In the genomic region with DNA sequence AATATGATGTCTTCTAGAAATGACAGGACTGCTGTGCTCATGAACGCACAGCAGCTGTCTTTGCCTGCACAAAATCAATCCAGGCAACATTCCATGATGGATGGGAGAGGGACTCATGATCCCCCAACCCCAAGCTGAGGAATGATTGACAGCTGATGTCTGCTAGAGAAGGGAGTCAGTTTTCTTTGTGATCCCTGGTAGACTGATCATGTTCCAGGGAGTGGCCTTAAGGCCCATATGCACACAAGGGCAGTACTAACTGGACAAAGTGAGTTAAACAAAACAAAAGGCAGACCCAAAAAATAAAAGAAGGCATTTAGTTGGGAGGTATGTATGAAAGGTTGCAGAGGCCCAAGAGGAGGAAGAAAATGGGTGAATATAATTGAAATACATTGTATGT, we compare ENCODE assay signal across 18 mouse cellular contexts.
A peak's percentile ranks its signal among the peaks of the same experiment; 100 is the strongest.
DNase-seq lines count a peak whose midpoint lies in the region; ATAC-seq and TF ChIP-seq lines count a peak whose summit lies in the region.
"Had no signal": no experiment of that assay in that cellular context is flagged by ENCODE, and none has a peak within 500 bp of the region (broad histone marks: within the 10 kb centered on the region; RNA-seq: fewer than 3 reads in every experiment).

No protein-coding gene starts in this region.

- TF ChIP-seq CTCF in heart, adult 2 months (IDR thresholded peaks at IDR 0.05): no peak

- H3K27me3 ChIP-seq in heart, embryonic 13.5 days (replicated peaks): no peaks in the 10 kb centered on the region
- no peaks in the 10 kb centered on the region for H3K27me3 ChIP-seq in heart, adult 2 months (ENCODE audit: control insufficient read depth, insufficient read depth, low read length)
- H3K27me3 ChIP-seq in kidney, embryonic 14.5 days (ENCODE audit: control insufficient read depth, insufficient read depth, low read length): no peaks in the 10 kb centered on the region
- H3K27me3 ChIP-seq in limb, embryonic 13.5 days: no peaks in the 10 kb centered on the region
- no peaks in the 10 kb centered on the region for H3K27me3 ChIP-seq in limb, embryonic 10.5 days (ENCODE audit: low read depth, poor library complexity, severe bottlenecking)
- H3K27me3 ChIP-seq: embryonic facial prominence, embryonic 15.5 days; intestine, embryonic 15.5 days had no signal

- 79% methylated on average over 1 of the region's 1 CpGs for WGBS in heart, embryonic 13.5 days
- 94% methylated on average over 1 of the region's 1 CpGs for WGBS in heart, adult 2 months
- 34% methylated on average over 1 of the region's 1 CpGs for WGBS in kidney, embryonic 14.5 days
- WGBS in limb, embryonic 13.5 days: 74% methylated on average over 1 of the region's 1 CpGs
- WGBS in limb, embryonic 10.5 days: 80% methylated on average over 1 of the region's 1 CpGs

- no peak for DNase-seq in heart, adult 2 months
- no peak for DNase-seq in kidney, postnatal 4 days
- DNase-seq in limb, embryonic 10.5 days (ENCODE audit: low spot score): no peak
- no peak for DNase-seq in thymus, adult 18-20 months
- DNase-seq: adrenal gland, adult 2 months; adrenal gland, postnatal 25 days; gastrocnemius, adult 2 months; gastrocnemius, postnatal 25 days; heart, postnatal 14 days had no signal

- ATAC-seq in heart, embryonic 13.5 days (ENCODE audit: extremely low read depth, insufficient number of reproducible peaks, low FRiP score, low TSS enrichment): no peak
- ATAC-seq in kidney, embryonic 14.5 days (ENCODE audit: low FRiP score, low TSS enrichment): peak; percentile 22; the same call in 1 of the 2 replicates
- peak; percentile 59; the same call in 1 of the 2 replicates for ATAC-seq in limb, embryonic 13.5 days (ENCODE audit: low FRiP score, low read depth)

- no peak overlapping the region for H3K9ac ChIP-seq in heart, embryonic 13.5 days
- no peak overlapping the region for H3K9ac ChIP-seq in heart, adult 2 months (ENCODE audit: low read depth, low read length)
- H3K9ac ChIP-seq in kidney, embryonic 14.5 days (ENCODE audit: low read depth, low read length): no peak overlapping the region
- no peak overlapping the region for H3K9ac ChIP-seq in limb, embryonic 13.5 days
- H3K9ac ChIP-seq: embryonic facial prominence, embryonic 15.5 days; intestine, embryonic 15.5 days had no signal

- no peak overlapping the region for H3K4me3 ChIP-seq in heart, embryonic 13.5 days
- H3K4me3 ChIP-seq in heart, adult 2 months: no peak overlapping the region
- H3K4me3 ChIP-seq in kidney, embryonic 14.5 days (ENCODE audit: low read length): no peak overlapping the region
- no peak overlapping the region for H3K4me3 ChIP-seq in limb, embryonic 13.5 days
- H3K4me3 ChIP-seq in limb, embryonic 10.5 days: no peak overlapping the region
- H3K4me3 ChIP-seq: embryonic facial prominence, embryonic 15.5 days; erythroblast, embryonic 14.5 days; forebrain, embryonic 10.5 days; gastrocnemius, adult 2 months; hindbrain, embryonic 10.5 days; intestine, embryonic 15.5 days had no signal

- H3K36me3 ChIP-seq in heart, embryonic 13.5 days: no peaks in the 10 kb centered on the region
- H3K36me3 ChIP-seq in heart, adult 2 months (ENCODE audit: control insufficient read depth, insufficient read depth, low read length): peaks cover 7% of the 10 kb centered on the region
- H3K36me3 ChIP-seq in kidney, embryonic 14.5 days (ENCODE audit: control insufficient read depth, insufficient read depth, low read length): no peaks in the 10 kb centered on the region
- H3K36me3 ChIP-seq in limb, embryonic 13.5 days: no peaks in the 10 kb centered on the region
- H3K36me3 ChIP-seq in limb, embryonic 10.5 days: no peaks in the 10 kb centered on the region
- H3K36me3 ChIP-seq: embryonic facial prominence, embryonic 15.5 days; forebrain, embryonic 10.5 days; hindbrain, embryonic 10.5 days; intestine, embryonic 15.5 days had no signal

- no peak overlapping the region for H3K4me2 ChIP-seq in heart, embryonic 13.5 days
- no peak overlapping the region for H3K4me2 ChIP-seq in kidney, embryonic 14.5 days (replicated peaks; ENCODE audit: low read depth, low read length)
- H3K4me2 ChIP-seq in limb, embryonic 13.5 days (replicated peaks): no peak overlapping the region
- H3K4me2 ChIP-seq: embryonic facial prominence, embryonic 15.5 days; heart, embryonic 11.5 days; intestine, embryonic 15.5 days had no signal

- peaks cover 24% of the 10 kb centered on the region for H3K4me1 ChIP-seq in heart, embryonic 13.5 days
- peaks cover 3% of the 10 kb centered on the region; the same call in 1 of the 2 replicates for H3K4me1 ChIP-seq in heart, adult 2 months (ENCODE audit: control insufficient read depth, insufficient read depth, low read length)
- H3K4me1 ChIP-seq in kidney, embryonic 14.5 days (ENCODE audit: control insufficient read depth, insufficient read depth, low read length): peaks cover 12% of the 10 kb centered on the region; the same call in 1 of the 2 replicates
- peaks cover 4% of the 10 kb centered on the region; the same call in 1 of the 2 replicates for H3K4me1 ChIP-seq in limb, embryonic 13.5 days
- 0 out of 2 replicates have a peak, but pooled peaks cover 8% of the 10 kb centered on the region for H3K4me1 ChIP-seq in limb, embryonic 10.5 days
- H3K4me1 ChIP-seq: embryonic facial prominence, embryonic 15.5 days; intestine, embryonic 15.5 days had no signal

- no peak for TF ChIP-seq POLR2A in heart, adult 2 months (IDR thresholded peaks at IDR 0.05; ENCODE audit: insufficient read depth, low read depth, low read length)

- no peaks in the 10 kb centered on the region for H3K9me3 ChIP-seq in heart, embryonic 13.5 days
- no peaks in the 10 kb centered on the region for H3K9me3 ChIP-seq in kidney, embryonic 14.5 days (ENCODE audit: control insufficient read depth, low read length)
- H3K9me3 ChIP-seq in limb, embryonic 13.5 days: no peaks in the 10 kb centered on the region
- no peaks in the 10 kb centered on the region for H3K9me3 ChIP-seq in limb, embryonic 10.5 days (replicated peaks)
- H3K9me3 ChIP-seq: embryonic facial prominence, embryonic 15.5 days; forebrain, embryonic 10.5 days; hindbrain, embryonic 10.5 days; intestine, embryonic 15.5 days had no signal

- peak overlapping the region; percentile 54 for H3K27ac ChIP-seq in heart, embryonic 13.5 days (replicated peaks)
- H3K27ac ChIP-seq in heart, adult 2 months: no peak overlapping the region
- no peak overlapping the region for H3K27ac ChIP-seq in kidney, embryonic 14.5 days (ENCODE audit: low read depth, low read length)
- no peak overlapping the region for H3K27ac ChIP-seq in limb, embryonic 13.5 days
- no peak overlapping the region for H3K27ac ChIP-seq in limb, embryonic 10.5 days
- H3K27ac ChIP-seq: embryonic facial prominence, embryonic 15.5 days; forebrain, embryonic 10.5 days; gastrocnemius, adult 2 months; hindbrain, embryonic 10.5 days; intestine, embryonic 15.5 days had no signal

- H3K79me2 ChIP-seq in heart, adult 2 months (replicated peaks; ENCODE audit: control insufficient read depth, insufficient read depth, low read length): no peaks in the 10 kb centered on the region; the same call in 1 of the 2 replicates

- no peak for TF ChIP-seq EP300 in heart, adult 2 months (IDR thresholded peaks at IDR 0.05; ENCODE audit: insufficient read depth, low read depth, low read length)

- intact Hi-C loops in heart, adult 2 months (cut with DNase I): no loop called here
